Mouse (Mus musculus): ENCODE results near the gene Olfr371. TPM values are rescaled to one million over a fixed set of nuclear protein-coding genes. Genes with fewer than 3 reads are reported as not detected.

The Olfr371 gene
- not detected in 2 replicates for polyA plus RNA-seq (2014; fragmentation: Nextera tagmentation; extraction: Ambion mirVana)

- no peaks in the 10 kb centered on the region for H3K27me3 ChIP-seq (replicated peaks; ENCODE audit: control insufficient read depth, insufficient read depth, low read length)
- no peaks in the 10 kb centered on the region for H3K36me3 ChIP-seq (ENCODE audit: control insufficient read depth, insufficient read depth, low read length)
- no peak within 1 kb of the TSS for H3K27ac ChIP-seq (ENCODE audit: low read depth, low read length)
- H3K4me1 ChIP-seq (ENCODE audit: control insufficient read depth, insufficient read depth, low read length) = no peaks in the 10 kb centered on the region
- 25% methylated on average over 1 of the region's 1 CpGs for WGBS
- no peaks in the 10 kb centered on the region for H3K9me3 ChIP-seq (replicated peaks; ENCODE audit: control insufficient read depth, low read length)
- H3K4me3 ChIP-seq (ENCODE audit: low read depth, low read length) = no peak within 1 kb of the TSS
- H3K4me2 ChIP-seq (ENCODE audit: low read length) = no peak within 1 kb of the TSS
- DNase-seq (ENCODE audit: low spot score) (no peak), ATAC-seq (no peak)
- H3K9ac ChIP-seq (ENCODE audit: low read length) = no peak within 1 kb of the TSS
Observed at GRCm38 (mm10) chr8:85225688-85226087, at the start of gene Olfr371. Olfr371 (plus strand) TSS chr8:85225988.

- no peak overlapping the region for H3K27ac ChIP-seq (ENCODE audit: low read depth, low read length)
- no peak overlapping the region for H3K9ac ChIP-seq (ENCODE audit: low read length)
- H3K36me3 ChIP-seq (ENCODE audit: control insufficient read depth, insufficient read depth, low read length) = no peaks in the 10 kb centered on the region
- H3K4me2 ChIP-seq (ENCODE audit: low read length) = no peak overlapping the region
- H3K27me3 ChIP-seq (replicated peaks; ENCODE audit: control insufficient read depth, insufficient read depth, low read length) = no peaks in the 10 kb centered on the region
- DNase-seq (ENCODE audit: low spot score) (no peak), ATAC-seq (no peak)
- H3K9me3 ChIP-seq (replicated peaks; ENCODE audit: control insufficient read depth, low read length) = peaks cover 4% of the 10 kb centered on the region; the same call in 1 of the 2 replicates
- WGBS = 88% methylated on average over 1 of the region's 1 CpGs
- no peak overlapping the region for H3K4me3 ChIP-seq (ENCODE audit: low read depth, low read length)
- H3K4me1 ChIP-seq (ENCODE audit: control insufficient read depth, insufficient read depth, low read length) = no peaks in the 10 kb centered on the region
Observed at GRCm38 (mm10) chr8:85192346-85192745, 33.4 kb upstream of the Olfr371 start.

- ATAC-seq = no peak
- no peak overlapping the region for H3K4me2 ChIP-seq (ENCODE audit: low read length)
- H3K9me3 ChIP-seq (replicated peaks; ENCODE audit: control insufficient read depth, low read length) = no peaks in the 10 kb centered on the region
- no peak for DNase-seq (ENCODE audit: low spot score)
- H3K4me1 ChIP-seq (ENCODE audit: control insufficient read depth, insufficient read depth, low read length) = no peaks in the 10 kb centered on the region
- H3K36me3 ChIP-seq (ENCODE audit: control insufficient read depth, insufficient read depth, low read length) = no peaks in the 10 kb centered on the region
- no peak overlapping the region for H3K9ac ChIP-seq (ENCODE audit: low read length)
- H3K4me3 ChIP-seq (ENCODE audit: low read depth, low read length) = no peak overlapping the region
- no peak overlapping the region for H3K27ac ChIP-seq (ENCODE audit: low read depth, low read length)
- WGBS = 75% methylated on average over 4 of the region's 4 CpGs
- no peaks in the 10 kb centered on the region for H3K27me3 ChIP-seq (replicated peaks; ENCODE audit: control insufficient read depth, insufficient read depth, low read length)
Observed at GRCm38 (mm10) chr8:85220220-85220619, 5.6 kb upstream of the Olfr371 start.

GRCm38 (mm10) chr8:85220992-85221391, 4.8 kb upstream of the Olfr371 start:
- DNase-seq (ENCODE audit: low spot score) (peak; percentile 3), ATAC-seq (no peak)
- no peak overlapping the region for H3K9ac ChIP-seq (ENCODE audit: low read length)
- H3K27me3 ChIP-seq (replicated peaks; ENCODE audit: control insufficient read depth, insufficient read depth, low read length) = no peaks in the 10 kb centered on the region
- H3K36me3 ChIP-seq (ENCODE audit: control insufficient read depth, insufficient read depth, low read length) = no peaks in the 10 kb centered on the region
- no peaks in the 10 kb centered on the region for H3K9me3 ChIP-seq (replicated peaks; ENCODE audit: control insufficient read depth, low read length)
- WGBS = 59% methylated on average over 6 of the region's 6 CpGs
- H3K4me3 ChIP-seq (ENCODE audit: low read depth, low read length) = no peak overlapping the region
- H3K4me1 ChIP-seq (ENCODE audit: control insufficient read depth, insufficient read depth, low read length) = no peaks in the 10 kb centered on the region
- no peak overlapping the region for H3K27ac ChIP-seq (ENCODE audit: low read depth, low read length)
- H3K4me2 ChIP-seq (ENCODE audit: low read length) = no peak overlapping the region

GRCm38 (mm10) chr8:85227297-85227696, 1.5 kb downstream of the Olfr371 start:
- Histone ChIP-seq H3K36me3 (ENCODE audit: control insufficient read depth, insufficient read depth, low read length) (no peaks in the 10 kb centered on the region), H3K27ac (ENCODE audit: low read depth, low read length) (no peak overlapping the region), H3K4me1 (ENCODE audit: control insufficient read depth, insufficient read depth, low read length) (no peaks in the 10 kb centered on the region), H3K4me3 (ENCODE audit: low read depth, low read length) (no peak overlapping the region), H3K4me2 (ENCODE audit: low read length) (no peak overlapping the region), H3K9ac (ENCODE audit: low read length) (no peak overlapping the region), H3K27me3 (replicated peaks; ENCODE audit: control insufficient read depth, insufficient read depth, low read length) (no peaks in the 10 kb centered on the region), H3K9me3 (replicated peaks; ENCODE audit: control insufficient read depth, low read length) (no peaks in the 10 kb centered on the region)
- no peak for DNase-seq (ENCODE audit: low spot score)
- no peak for ATAC-seq
- 67% methylated on average over 1 of the region's 1 CpGs for WGBS

Other genes with a start within 250 kb of the Olfr371 start
- gene Junb, start 247.3 kb upstream of the Olfr371 start, polyA plus RNA-seq (2014; fragmentation: Nextera tagmentation; extraction: Ambion mirVana) = 5.0 and 6.5 TPM in 2 replicates
- gene Hook2, start 235.4 kb upstream of the Olfr371 start, polyA plus RNA-seq (2014; fragmentation: Nextera tagmentation; extraction: Ambion mirVana) = 13.0 and 20.3 TPM in 2 replicates
- gene Best2, start 211.5 kb upstream of the Olfr371 start, polyA plus RNA-seq (2014; fragmentation: Nextera tagmentation; extraction: Ambion mirVana) = not detected in 2 replicates
- gene Asna1, start 200.7 kb upstream of the Olfr371 start, polyA plus RNA-seq (2014; fragmentation: Nextera tagmentation; extraction: Ambion mirVana) = 166 and 178 TPM in 2 replicates
- gene Trir, start 199.2 kb upstream of the Olfr371 start, polyA plus RNA-seq (2014; fragmentation: Nextera tagmentation; extraction: Ambion mirVana) = 166 and 169 TPM in 2 replicates
- gene Tnpo2, start 189.1 kb upstream of the Olfr371 start, polyA plus RNA-seq (2014; fragmentation: Nextera tagmentation; extraction: Ambion mirVana) = 27.8 and 36.8 TPM in 2 replicates
- gene Fbxw9, start 165.9 kb upstream of the Olfr371 start, polyA plus RNA-seq (2014; fragmentation: Nextera tagmentation; extraction: Ambion mirVana) = 46.5 and 56.2 TPM in 2 replicates
- gene Gm5741, start 158.0 kb upstream of the Olfr371 start, polyA plus RNA-seq (2014; fragmentation: Nextera tagmentation; extraction: Ambion mirVana) = 0.88 TPM in 1 of 2 replicates, not detected in the other
- gene Dhps, start 154.2 kb upstream of the Olfr371 start, polyA plus RNA-seq (2014; fragmentation: Nextera tagmentation; extraction: Ambion mirVana) = 83.4 and 85.3 TPM in 2 replicates
- 147 and 170 TPM in 2 replicates for gene Wdr83os, start 145.2 kb upstream of the Olfr371 start, polyA plus RNA-seq (2014; fragmentation: Nextera tagmentation; extraction: Ambion mirVana)
- gene Wdr83, start 144.7 kb upstream of the Olfr371 start, polyA plus RNA-seq (2014; fragmentation: Nextera tagmentation; extraction: Ambion mirVana) = 49.7 and 50.1 TPM in 2 replicates
- gene Man2b1, start 142.7 kb upstream of the Olfr371 start, polyA plus RNA-seq (2014; fragmentation: Nextera tagmentation; extraction: Ambion mirVana) = 10.8 and 14.5 TPM in 2 replicates
- 1.7 and 2.7 TPM in 2 replicates for gene Zfp791, start 102.9 kb upstream of the Olfr371 start, polyA plus RNA-seq (2014; fragmentation: Nextera tagmentation; extraction: Ambion mirVana)
- gene Cks1brt, start 74.1 kb upstream of the Olfr371 start, polyA plus RNA-seq (2014; fragmentation: Nextera tagmentation; extraction: Ambion mirVana) = not detected in 2 replicates
- gene Orc6, start 73.6 kb downstream of the Olfr371 start, polyA plus RNA-seq (2014; fragmentation: Nextera tagmentation; extraction: Ambion mirVana) = 101 and 105 TPM in 2 replicates
- gene Vps35, start 73.8 kb downstream of the Olfr371 start, polyA plus RNA-seq (2014; fragmentation: Nextera tagmentation; extraction: Ambion mirVana) = 183 and 209 TPM in 2 replicates
- gene Mylk3, start 160.4 kb downstream of the Olfr371 start, polyA plus RNA-seq (2014; fragmentation: Nextera tagmentation; extraction: Ambion mirVana) = 0.60 and 0.63 TPM in 2 replicates
- gene 4921524J17Rik, start 206.8 kb downstream of the Olfr371 start, polyA plus RNA-seq (2014; fragmentation: Nextera tagmentation; extraction: Ambion mirVana) = 64.7 and 71.6 TPM in 2 replicates

Data from forebrain, embryonic 14.5 days (tissue).